Mouse (Mus musculus) 416B (cell line): ENCODE data around the gene Lrpprc.

Experiments used
- DNase-seq: peaks from one replicate; pipeline ENCODE4 v3.0.0; 2011; ENCODE audit warnings: low read depth

The Lrpprc gene

GRCm38 (mm10) chr17:84716252-84716872 is 74.2 kb downstream of the Lrpprc start:
- no peak for DNase-seq

- no peak for DNase-seq
Measured at GRCm38 (mm10) chr17:84714930-84715329, 75.7 kb downstream of the Lrpprc start.

- no peak for DNase-seq
Measured at GRCm38 (mm10) chr17:84713563-84714164, 76.9 kb downstream of the Lrpprc start.

GRCm38 (mm10) chr17:84709403-84709851 is 81.2 kb downstream of the Lrpprc start:
- DNase-seq: no peak

GRCm38 (mm10) chr17:84708818-84709217 is 81.8 kb downstream of the Lrpprc start:
- DNase-seq: no peak

- peak; percentile 11 for DNase-seq
Measured at GRCm38 (mm10) chr17:84707407-84707806, 83.2 kb downstream of the Lrpprc start.

GRCm38 (mm10) chr17:84698727-84699126 is 91.9 kb downstream of the Lrpprc start:
- peak; percentile 36 for DNase-seq

GRCm38 (mm10) chr17:84696537-84696936 is 94.1 kb downstream of the Lrpprc start:
- no peak for DNase-seq

- DNase-seq: no peak
Measured at GRCm38 (mm10) chr17:84693741-84694140, 96.8 kb downstream of the Lrpprc start.

- DNase-seq: no peak
Measured at GRCm38 (mm10) chr17:84690111-84690510, 100.5 kb downstream of the Lrpprc start.

GRCm38 (mm10) chr17:84689316-84689715 is 101.3 kb downstream of the Lrpprc start:
- DNase-seq: no peak

GRCm38 (mm10) chr17:84688834-84689233 is 101.8 kb downstream of the Lrpprc start:
- no peak for DNase-seq

GRCm38 (mm10) chr17:84687994-84688393 is 102.6 kb downstream of the Lrpprc start:
- DNase-seq: no peak

GRCm38 (mm10) chr17:84685286-84685685 is 105.3 kb downstream of the Lrpprc start:
- DNase-seq: no peak

- no peak for DNase-seq
Measured at GRCm38 (mm10) chr17:84684284-84684683, 106.3 kb downstream of the Lrpprc start.

GRCm38 (mm10) chr17:84682734-84683717 is 107.6 kb downstream of the Lrpprc start, which contains the start of gene Abcg5:
Gene Abcg5 (minus strand): TSS chr17:84683011.
- DNase-seq: no peak

GRCm38 (mm10) chr17:84681670-84682069 is 108.9 kb downstream of the Lrpprc start:
- DNase-seq: no peak

GRCm38 (mm10) chr17:84677595-84677994 is 113.0 kb downstream of the Lrpprc start:
- no peak for DNase-seq

- DNase-seq: no peak
Measured at GRCm38 (mm10) chr17:84675951-84676366, 114.6 kb downstream of the Lrpprc start, which contains the start of gene Abcg8. Gene Abcg8 (plus strand): TSS chr17:84676302.

- no peak for DNase-seq
Measured at GRCm38 (mm10) chr17:84675204-84675603, 115.4 kb downstream of the Lrpprc start.

GRCm38 (mm10) chr17:84674048-84674447 is 116.5 kb downstream of the Lrpprc start:
- no peak for DNase-seq
